Mouse (Mus musculus) lung, postnatal 10 days (tissue): ENCODE measurements at regions not wholly inside any gene's neighbourhood (a gene's known extent, or its start where the extent isn't known, plus 50 kb on each side); places are given as distances from the start of the nearest gene placed in this dataset.
A peak's percentile ranks its signal among the peaks of the same experiment; 100 is the strongest.

Experiments
- DNase-seq: peaks from one replicate; pipeline ENCODE4 v3.0.0; 2021

- no peak for DNase-seq
Measured at GRCm38 (mm10) chr10:112863808-112864207, 65.0 kb downstream of the Atxn7l3b start.

DNA sequence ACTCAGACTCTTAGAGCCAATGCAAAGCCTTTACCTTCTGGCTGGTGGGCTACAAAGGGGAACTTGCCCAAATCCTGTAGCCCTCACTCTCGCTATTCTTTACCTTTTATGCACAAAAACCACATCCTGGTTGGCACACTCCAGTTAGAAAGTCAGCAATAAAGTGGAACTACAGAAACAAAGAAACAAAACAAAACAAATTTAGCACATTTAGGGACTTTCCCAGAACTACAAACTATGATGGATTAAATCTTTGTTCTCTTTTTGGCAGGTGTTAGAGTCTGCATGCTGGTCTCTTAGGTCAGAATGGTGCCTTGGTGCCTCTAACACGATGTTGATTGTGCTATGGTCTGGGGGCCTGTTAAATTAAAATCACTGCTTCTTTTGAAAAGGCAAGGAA lies 65.4 kb downstream of the Atxn7l3b start:
- DNase-seq = no peak

DNA sequence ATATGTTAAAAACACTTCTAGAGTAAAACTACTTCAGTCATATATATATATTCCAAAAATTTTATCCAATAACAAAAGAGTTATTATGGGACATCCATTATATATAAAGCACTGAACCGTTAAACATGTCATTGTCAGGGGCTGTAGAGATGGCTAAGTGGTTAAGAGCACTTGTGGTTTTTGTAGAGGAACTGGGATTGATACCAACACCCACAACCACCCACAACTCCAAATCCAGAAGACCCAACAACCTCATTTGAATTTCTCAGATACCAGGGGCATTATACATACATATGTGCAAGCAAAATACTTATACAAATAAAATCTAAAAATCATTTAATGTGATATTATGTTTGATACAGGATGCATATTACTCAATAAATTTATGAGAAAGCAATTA lies 76.8 kb downstream of the Atxn7l3b start:
- DNase-seq = no peak

GRCm38 (mm10) chr10:112846225-112846624 lies 82.6 kb downstream of the Atxn7l3b start:
- DNase-seq = no peak

- no peak for DNase-seq
Measured at GRCm38 (mm10) chr10:112837400-112838035, 91.3 kb downstream of the Atxn7l3b start.

GRCm38 (mm10) chr10:112835970-112836369 lies 92.8 kb downstream of the Atxn7l3b start:
- DNase-seq = no peak

GRCm38 (mm10) chr10:112835508-112835907 lies 93.3 kb downstream of the Atxn7l3b start:
- DNase-seq = no peak

DNA sequence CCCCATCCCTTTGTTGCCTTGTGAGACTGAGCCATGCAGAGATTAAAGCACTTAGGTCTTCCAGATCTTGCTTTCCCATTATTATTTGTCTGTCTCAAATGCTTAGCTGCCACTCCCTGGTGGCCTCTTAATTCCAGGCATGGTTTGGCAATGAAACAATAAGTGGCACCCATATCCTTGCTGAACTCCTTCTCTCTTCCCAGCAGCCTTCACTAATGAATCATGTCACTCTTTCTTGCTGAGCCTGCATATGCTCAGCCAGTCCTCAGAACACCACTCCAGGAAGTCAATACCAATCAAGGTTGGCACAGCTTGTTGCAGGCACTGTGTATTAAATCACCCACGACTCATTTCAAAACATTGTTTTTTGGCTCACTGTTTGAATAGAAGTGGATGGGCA lies 118.6 kb downstream of the Atxn7l3b start:
- DNase-seq = no peak

DNA sequence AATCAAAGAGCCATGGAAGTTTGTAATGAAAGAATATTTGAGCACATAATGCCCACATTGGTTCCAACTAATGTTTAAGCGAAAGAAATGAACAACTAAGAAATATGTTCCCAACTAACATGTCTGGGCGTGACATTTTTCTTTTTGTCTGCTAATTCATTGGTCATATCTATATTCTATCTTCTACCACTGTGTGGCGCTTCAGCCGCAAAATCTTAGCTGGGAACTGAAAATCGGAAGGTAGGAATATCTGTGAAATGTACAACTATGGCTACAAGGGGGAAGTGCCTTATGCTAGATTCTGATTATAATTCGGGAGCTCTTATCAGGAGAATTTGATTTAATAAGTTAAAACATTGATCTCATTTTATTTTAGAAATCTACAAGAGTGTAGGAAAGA lies 125.2 kb downstream of the Atxn7l3b start:
- peak; percentile 6 for DNase-seq

- DNase-seq = peak; percentile 24
Measured at GRCm38 (mm10) chr10:112801560-112801959, 127.2 kb downstream of the Atxn7l3b start.

DNA sequence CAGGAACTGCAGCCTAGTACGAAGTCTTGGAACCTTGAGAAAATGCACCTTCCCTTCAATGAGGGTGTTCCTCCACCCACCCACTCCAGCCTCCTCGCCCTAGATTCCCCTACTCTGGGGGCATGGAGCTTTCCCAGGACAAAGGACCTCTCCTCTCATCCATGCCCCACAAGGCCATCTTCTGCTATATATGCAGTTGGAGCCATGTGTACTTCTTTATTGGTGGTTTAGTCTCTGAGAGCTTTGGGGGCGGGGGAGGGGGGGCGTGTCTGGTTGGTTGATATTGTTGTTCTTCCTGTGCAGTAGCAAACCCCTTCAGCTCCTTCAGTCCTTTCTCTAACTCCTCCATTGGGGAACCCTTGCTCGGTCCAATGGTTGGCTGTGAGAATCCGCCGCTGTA lies 130.2 kb downstream of the Atxn7l3b start:
- no peak for DNase-seq

DNA sequence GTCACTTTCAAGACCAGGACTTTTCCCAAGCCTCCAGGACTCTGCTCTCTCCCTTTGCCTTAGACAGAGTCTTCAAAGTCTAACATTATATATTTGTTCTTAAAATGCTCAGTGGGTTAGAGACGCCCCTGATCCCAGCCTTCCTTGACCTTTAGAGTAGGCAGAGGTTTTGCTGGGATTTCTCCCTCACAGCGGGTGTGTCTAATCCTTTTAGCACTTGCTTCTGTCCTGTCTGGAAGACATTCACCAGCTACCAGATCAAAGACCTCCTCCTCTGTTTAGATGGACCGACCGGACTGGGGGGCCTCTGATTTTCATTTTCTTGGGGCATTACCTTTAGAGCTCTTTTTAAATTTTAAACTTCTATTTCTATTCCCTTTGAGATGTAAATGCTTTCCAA lies 130.7 kb downstream of the Atxn7l3b start:
- no peak for DNase-seq

DNA sequence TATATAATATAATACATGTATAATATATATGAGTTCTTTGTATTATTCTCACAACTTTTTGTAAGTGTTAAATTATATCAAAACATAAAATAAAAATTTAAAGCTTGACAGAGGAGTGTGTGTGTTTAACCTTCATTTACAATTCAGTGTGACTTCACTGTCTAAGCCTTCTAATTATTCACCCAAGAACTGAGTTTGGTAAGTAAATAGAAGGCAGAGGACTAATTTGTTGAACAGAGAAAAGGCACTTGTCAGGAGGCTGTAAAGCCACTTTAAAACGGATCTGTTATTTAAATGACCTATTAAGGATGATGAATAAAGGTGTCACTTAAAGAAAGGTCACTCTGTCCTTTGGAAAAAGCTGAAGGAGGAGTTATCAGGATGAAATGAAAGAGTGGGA lies 132.9 kb downstream of the Atxn7l3b start:
- no peak for DNase-seq

DNA sequence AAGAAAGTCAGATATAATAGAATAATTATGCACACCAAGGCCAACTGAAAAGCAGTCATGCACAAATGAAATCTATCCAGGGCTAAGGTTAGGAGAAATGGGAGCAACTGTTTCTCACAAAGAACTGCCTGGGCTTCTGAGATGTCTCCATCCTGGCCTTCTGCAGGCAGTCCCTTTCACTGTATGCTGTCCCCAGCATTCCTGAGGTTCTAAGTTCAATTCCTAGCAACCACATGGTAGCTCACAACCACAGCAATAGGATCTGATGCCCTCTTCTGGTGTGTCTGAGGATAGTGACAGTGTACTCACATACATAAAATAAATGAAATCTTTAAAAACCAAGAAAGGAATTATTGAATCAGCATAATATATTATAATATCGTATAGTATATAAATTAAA lies 133.3 kb downstream of the Atxn7l3b start:
- DNase-seq = no peak

DNA sequence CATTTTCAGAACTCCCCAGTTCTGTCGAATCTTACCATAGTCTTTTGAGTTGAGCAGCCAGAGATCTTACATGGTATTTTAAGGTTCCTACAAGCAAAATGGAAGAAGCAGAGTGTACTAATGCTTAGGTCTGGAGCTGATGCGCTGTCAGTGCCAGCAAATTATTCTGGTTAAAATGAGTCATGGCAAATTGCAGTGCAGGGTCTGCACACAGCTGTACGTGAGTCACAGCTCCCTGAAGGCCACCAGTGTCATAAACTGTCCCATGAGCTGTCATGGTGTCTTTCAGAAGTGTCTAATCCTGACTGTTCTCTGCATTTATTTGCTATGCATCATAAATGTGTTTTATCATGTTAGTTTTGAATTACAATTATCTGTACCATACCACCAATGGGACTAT lies 140.6 kb downstream of the Atxn7l3b start:
- DNase-seq = no peak

GRCm38 (mm10) chr10:112774262-112774661 lies 154.5 kb downstream of the Atxn7l3b start:
- no peak for DNase-seq

- DNase-seq = no peak
Measured at GRCm38 (mm10) chr10:112746683-112747082, 182.1 kb downstream of the Atxn7l3b start.

- no peak for DNase-seq
Measured at GRCm38 (mm10) chr10:112743527-112743926, 185.3 kb downstream of the Atxn7l3b start.

DNA sequence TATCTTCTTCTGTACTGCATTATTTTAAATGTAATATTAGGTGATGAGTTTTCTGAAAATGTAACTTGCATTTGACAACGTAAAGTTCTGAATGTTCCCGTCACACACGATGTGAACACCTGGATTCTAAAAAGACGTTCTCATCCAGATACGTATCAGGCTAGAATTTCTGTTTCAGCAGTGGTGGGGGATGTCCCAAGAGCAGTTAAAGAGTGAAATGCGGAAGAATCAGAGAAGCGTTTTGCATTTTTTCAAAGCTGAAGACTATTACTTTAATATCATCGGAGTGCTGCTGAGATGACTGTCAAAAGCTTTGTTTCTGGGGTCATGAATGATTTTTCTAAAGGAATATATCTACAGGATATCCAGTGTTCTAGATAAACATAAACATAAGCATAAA lies 186.7 kb downstream of the Atxn7l3b start:
- DNase-seq = no peak
